Mouse (Mus musculus) lung, embryonic 15.5 days (tissue): Measurements from ENCODE around the gene Stk38l. TPM values are rescaled to one million over a fixed set of nuclear protein-coding genes. Genes with fewer than 3 reads are reported as not detected.

ENCODE experiments used
- ATAC-seq: fragments of 200-750 bp; cut with Nextera tagmentation; 2 replicates; pipeline ENCODE4 v1.8.0; 2017; ENCODE audit warnings: moderate number of reproducible peaks, borderline replicate concordance; ENCODE audit not compliant: low FRiP score, low TSS enrichment; ENCODE audit errors: extremely low read depth
- H3K27ac ChIP-seq: fragments of 300-500 bp; sonication (generic); 2 replicates; pipeline ENCODE4 v1.5.1; 2015; ENCODE audit warnings: moderate library complexity, mild to moderate bottlenecking, inconsistent platforms
- H3K27me3 ChIP-seq: fragments of 300-500 bp; sonication (generic); 2 replicates; pipeline ENCODE4 v1.6.1; 2015; ENCODE audit warnings: inconsistent platforms
- H3K36me3 ChIP-seq: fragments of 300-500 bp; sonication (generic); 2 replicates; pipeline ENCODE4 v1.6.1; 2015; ENCODE audit warnings: inconsistent platforms
- H3K4me1 ChIP-seq: fragments of 300-500 bp; sonication (generic); 2 replicates; pipeline ENCODE4 v1.6.1; 2015; ENCODE audit warnings: inconsistent platforms
- H3K4me2 ChIP-seq: fragments of 300-500 bp; sonication (generic); 2 replicates; pipeline ENCODE4 v1.6.1; 2015; ENCODE audit warnings: inconsistent platforms, mild to moderate bottlenecking, moderate library complexity
- H3K4me3 ChIP-seq: fragments of 300-500 bp; sonication (generic); 2 replicates; pipeline ENCODE4 v1.5.1; 2015; ENCODE audit warnings: mild to moderate bottlenecking, inconsistent platforms
- H3K9ac ChIP-seq: fragments of 300-500 bp; sonication (generic); 2 replicates; pipeline ENCODE4 v1.6.1; 2015; ENCODE audit warnings: inconsistent platforms
- H3K9me3 ChIP-seq: fragments of 300-500 bp; sonication (generic); 2 replicates; pipeline ENCODE4 v1.6.1; 2016; ENCODE audit warnings: inconsistent platforms
- WGBS: fragments of 180-500 bp; shearing (Covaris S2); methylation state at CpG from one replicate; pipeline ENCODE4 v1.1.7; 2015; 5-methylcytosine and 5-hydroxymethylcytosine counted together
- polyA plus RNA-seq: library from polyadenylated mRNA; unstranded; fragments of >200 nt; fragmentation: Nextera tagmentation; extraction: Ambion mirVana; gene quantifications from 2 replicates; pipeline ENCODE4 v1.2.1, GENCODE M21; 2015

Gene Stk38l
- polyA plus RNA-seq, 1 experiment from 2014 or later = 14.8 TPM

DNA sequence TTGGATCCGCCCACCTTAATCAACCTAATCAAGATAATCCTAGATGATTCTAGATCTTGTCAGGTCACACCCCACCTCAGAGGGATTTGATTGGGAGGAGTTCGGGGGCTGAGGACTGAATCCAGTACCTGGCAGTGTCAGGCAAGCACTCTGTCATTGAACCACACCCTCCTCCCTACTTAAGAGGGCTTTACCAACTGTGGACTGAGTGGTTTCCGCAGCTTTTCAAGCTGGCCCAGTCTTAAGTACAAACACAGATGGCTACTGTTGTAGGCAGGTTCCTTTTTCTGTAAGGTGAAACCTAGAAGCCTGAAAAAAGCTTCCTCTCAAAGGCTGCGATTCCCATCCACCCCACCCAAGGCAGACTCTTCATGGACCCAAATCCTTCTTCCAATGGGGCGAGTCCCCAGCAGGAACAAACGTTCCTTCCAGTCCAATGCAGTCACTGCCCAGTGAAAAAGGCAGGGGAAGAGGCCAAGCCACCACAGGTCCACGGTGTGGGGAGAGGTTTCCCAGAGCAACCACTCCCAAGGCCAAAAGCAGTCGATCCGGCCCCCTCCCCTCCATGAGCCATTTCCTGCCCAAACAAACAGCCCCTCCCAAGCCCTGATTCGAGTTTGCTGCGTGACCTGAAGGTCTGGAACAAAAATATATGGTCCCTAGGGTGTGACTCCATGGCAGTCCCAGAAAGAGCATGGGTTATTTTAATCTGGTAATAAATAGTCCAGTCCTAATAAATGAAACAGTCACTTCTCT is 22.5 kb upstream of the Stk38l start:
- Histone ChIP-seq H3K9me3 (no peaks in the 10 kb centered on the region), H3K4me1 (peaks cover 6% of the 10 kb centered on the region; the same call in 1 of the 2 replicates), H3K27ac (0 out of 2 replicates have a peak overlapping the region, but pooled peaks have one; percentile 27), H3K27me3 (no peaks in the 10 kb centered on the region), H3K36me3 (no peaks in the 10 kb centered on the region), H3K4me2 (no peak overlapping the region), H3K4me3 (no peak overlapping the region), H3K9ac (no peak overlapping the region)
- ATAC-seq = no peak
- 40% methylated on average over 11 of the region's 11 CpGs for WGBS

DNA sequence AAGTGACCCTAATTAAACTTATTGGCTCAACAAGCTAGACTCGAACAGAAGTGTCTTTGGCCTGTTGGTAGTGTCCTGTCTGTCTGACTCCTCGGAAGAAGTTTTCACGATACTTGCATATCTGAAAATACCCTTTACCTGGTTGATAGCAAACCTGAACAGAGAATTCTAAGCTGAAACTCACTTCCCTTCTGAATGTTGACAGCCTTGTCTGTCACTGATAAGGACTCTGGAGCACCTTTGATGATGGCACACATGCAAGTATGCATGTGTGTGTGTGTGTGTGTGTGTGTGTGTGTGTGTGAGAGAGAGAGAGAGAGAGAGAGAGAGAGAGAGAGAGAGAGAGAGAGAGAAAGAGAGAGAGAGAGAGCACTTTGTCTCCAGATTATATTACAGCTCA is 21.4 kb upstream of the Stk38l start:
- Histone ChIP-seq H3K4me1 (peaks cover 6% of the 10 kb centered on the region; the same call in 1 of the 2 replicates), H3K9ac (no peak overlapping the region), H3K4me3 (no peak overlapping the region), H3K4me2 (no peak overlapping the region), H3K27me3 (no peaks in the 10 kb centered on the region), H3K27ac (no peak overlapping the region), H3K36me3 (no peaks in the 10 kb centered on the region), H3K9me3 (no peaks in the 10 kb centered on the region)
- no peak for ATAC-seq
- 65% methylated on average over 3 of the region's 3 CpGs for WGBS

DNA sequence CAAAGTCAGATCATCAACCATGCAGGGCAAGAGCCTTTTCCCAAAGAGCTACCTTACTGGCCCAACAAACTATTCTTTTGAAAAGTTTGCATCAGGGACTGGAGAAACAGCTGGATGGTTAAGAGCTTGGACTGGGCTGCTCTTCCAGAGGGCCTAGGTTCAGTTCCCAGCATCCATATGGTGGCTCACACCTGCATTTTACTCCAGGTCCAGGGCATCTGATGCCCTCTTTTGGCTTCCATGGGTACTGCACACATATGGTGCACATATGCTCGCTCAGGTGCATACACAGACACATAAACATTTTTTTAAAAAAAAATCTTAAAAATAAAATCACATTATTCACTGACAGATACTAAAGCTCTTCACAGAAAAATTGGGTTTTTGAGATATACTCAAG is 19.2 kb upstream of the Stk38l start:
- Histone ChIP-seq H3K9ac (no peak overlapping the region), H3K4me2 (no peak overlapping the region), H3K9me3 (no peaks in the 10 kb centered on the region), H3K27me3 (no peaks in the 10 kb centered on the region), H3K36me3 (no peaks in the 10 kb centered on the region), H3K4me1 (peaks cover 6% of the 10 kb centered on the region; the same call in 1 of the 2 replicates), H3K27ac (no peak overlapping the region), H3K4me3 (no peak overlapping the region)
- no peak for ATAC-seq
- 81% methylated on average over 1 of the region's 1 CpGs for WGBS

DNA sequence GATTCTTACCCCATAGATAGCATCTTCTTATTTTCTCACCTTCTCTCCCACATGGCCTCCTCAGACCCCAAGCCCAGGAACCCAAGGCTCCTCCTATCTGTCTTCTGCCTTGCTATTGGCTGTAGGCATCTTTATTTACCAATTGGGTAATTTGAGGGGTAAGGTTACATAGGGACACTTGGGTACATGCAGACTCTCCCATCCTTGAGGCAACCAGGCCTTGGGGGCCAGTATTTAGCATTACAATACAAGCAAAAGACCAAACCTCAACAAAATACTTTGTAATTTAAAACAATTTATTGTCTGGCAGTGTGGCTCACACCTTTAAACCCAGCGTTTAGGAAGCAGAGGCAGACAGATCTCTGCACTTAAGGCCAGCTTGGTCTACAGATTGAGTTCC is 5.2 kb upstream of the Stk38l start:
- ATAC-seq = no peak
- WGBS = 62% methylated on average over 1 of the region's 1 CpGs
- H3K4me1 ChIP-seq = no peaks in the 10 kb centered on the region
- no peak overlapping the region for H3K4me2 ChIP-seq
- H3K27ac ChIP-seq = no peak overlapping the region
- no peak overlapping the region for H3K4me3 ChIP-seq
- H3K36me3 ChIP-seq = no peaks in the 10 kb centered on the region
- H3K9me3 ChIP-seq = no peaks in the 10 kb centered on the region
- H3K27me3 ChIP-seq = no peaks in the 10 kb centered on the region
- H3K9ac ChIP-seq = no peak overlapping the region

GRCm38 (mm10) chr6:146723805-146724204 is 990 bp upstream of the Stk38l start:
- Histone ChIP-seq H3K9ac (no peak overlapping the region), H3K9me3 (no peaks in the 10 kb centered on the region), H3K36me3 (no peaks in the 10 kb centered on the region), H3K4me1 (no peaks in the 10 kb centered on the region), H3K4me2 (no peak overlapping the region), H3K27ac (no peak overlapping the region), H3K27me3 (no peaks in the 10 kb centered on the region; the same call in 1 of the 2 replicates), H3K4me3 (no peak overlapping the region)
- no peak for ATAC-seq
- 94% methylated on average over 3 of the region's 3 CpGs for WGBS

DNA sequence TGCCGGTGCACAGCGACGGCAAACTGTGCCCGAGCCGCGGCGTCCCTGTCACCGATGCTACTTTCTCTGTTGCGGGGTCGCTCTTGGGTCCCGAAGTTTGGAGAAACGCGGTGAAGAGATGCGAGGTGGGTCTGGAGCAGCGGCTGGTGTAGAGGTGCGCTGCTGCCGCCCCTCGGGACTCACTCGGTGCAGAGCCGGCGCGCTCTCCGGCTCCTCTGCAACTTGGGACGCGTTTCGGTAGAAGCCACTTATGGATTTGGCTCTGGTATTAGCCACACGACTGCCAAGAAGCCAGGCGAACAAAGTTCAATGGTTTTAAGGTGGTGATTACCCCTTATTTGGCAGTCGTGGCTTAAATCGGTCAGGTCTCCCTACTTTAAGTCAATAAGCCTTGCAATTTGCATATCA is 593 bp downstream of the Stk38l start:
- Histone ChIP-seq H3K27me3 (no peaks in the 10 kb centered on the region; the same call in 1 of the 2 replicates), H3K9me3 (no peaks in the 10 kb centered on the region), H3K27ac (peak overlapping the region; percentile 71), H3K4me2 (peak overlapping the region; percentile 65), H3K36me3 (no peaks in the 10 kb centered on the region), H3K4me1 (no peaks in the 10 kb centered on the region), H3K9ac (peak overlapping the region; percentile 68), H3K4me3 (peak overlapping the region; percentile 83)
- WGBS = 2% methylated on average over 30 of the region's 30 CpGs
- peak; percentile 55; the same call in 1 of the 2 replicates for ATAC-seq

GRCm38 (mm10) chr6:146731031-146731430 is 6.2 kb downstream of the Stk38l start:
- Histone ChIP-seq H3K4me1 (peaks cover 15% of the 10 kb centered on the region; the same call in 1 of the 2 replicates), H3K4me3 (no peak overlapping the region), H3K27me3 (no peaks in the 10 kb centered on the region; the same call in 1 of the 2 replicates), H3K9ac (no peak overlapping the region), H3K36me3 (no peaks in the 10 kb centered on the region), H3K9me3 (no peaks in the 10 kb centered on the region), H3K4me2 (no peak overlapping the region), H3K27ac (no peak overlapping the region)
- no peak for ATAC-seq
- WGBS = 81% methylated on average over 1 of the region's 1 CpGs

GRCm38 (mm10) chr6:146731692-146732091 is 6.9 kb downstream of the Stk38l start:
- Histone ChIP-seq H3K27me3 (no peaks in the 10 kb centered on the region; the same call in 1 of the 2 replicates), H3K9ac (no peak overlapping the region), H3K9me3 (no peaks in the 10 kb centered on the region), H3K4me1 (peaks cover 15% of the 10 kb centered on the region; the same call in 1 of the 2 replicates), H3K4me2 (no peak overlapping the region), H3K36me3 (no peaks in the 10 kb centered on the region), H3K4me3 (no peak overlapping the region), H3K27ac (no peak overlapping the region)
- WGBS = 36% methylated on average over 2 of the region's 2 CpGs
- ATAC-seq = no peak

- ATAC-seq = no peak
- no peak overlapping the region for H3K27ac ChIP-seq
- peaks cover 15% of the 10 kb centered on the region; the same call in 1 of the 2 replicates for H3K4me1 ChIP-seq
- no peaks in the 10 kb centered on the region; the same call in 1 of the 2 replicates for H3K27me3 ChIP-seq
- H3K9ac ChIP-seq = no peak overlapping the region
- 49% methylated on average over 3 of the region's 3 CpGs for WGBS
- H3K9me3 ChIP-seq = no peaks in the 10 kb centered on the region
- H3K4me3 ChIP-seq = no peak overlapping the region
- H3K4me2 ChIP-seq = no peak overlapping the region
- no peaks in the 10 kb centered on the region for H3K36me3 ChIP-seq
Measured at GRCm38 (mm10) chr6:146732232-146732631, 7.4 kb downstream of the Stk38l start.

- 29% methylated on average over 1 of the region's 1 CpGs for WGBS
- H3K9ac ChIP-seq = no peak overlapping the region
- no peak overlapping the region for H3K27ac ChIP-seq
- H3K4me3 ChIP-seq = no peak overlapping the region
- no peak overlapping the region for H3K4me2 ChIP-seq
- ATAC-seq = no peak
- H3K36me3 ChIP-seq = no peaks in the 10 kb centered on the region
- H3K27me3 ChIP-seq = no peaks in the 10 kb centered on the region
- H3K4me1 ChIP-seq = peaks cover 15% of the 10 kb centered on the region; the same call in 1 of the 2 replicates
- no peaks in the 10 kb centered on the region for H3K9me3 ChIP-seq
Measured at GRCm38 (mm10) chr6:146732676-146733075, 7.9 kb downstream of the Stk38l start.

DNA sequence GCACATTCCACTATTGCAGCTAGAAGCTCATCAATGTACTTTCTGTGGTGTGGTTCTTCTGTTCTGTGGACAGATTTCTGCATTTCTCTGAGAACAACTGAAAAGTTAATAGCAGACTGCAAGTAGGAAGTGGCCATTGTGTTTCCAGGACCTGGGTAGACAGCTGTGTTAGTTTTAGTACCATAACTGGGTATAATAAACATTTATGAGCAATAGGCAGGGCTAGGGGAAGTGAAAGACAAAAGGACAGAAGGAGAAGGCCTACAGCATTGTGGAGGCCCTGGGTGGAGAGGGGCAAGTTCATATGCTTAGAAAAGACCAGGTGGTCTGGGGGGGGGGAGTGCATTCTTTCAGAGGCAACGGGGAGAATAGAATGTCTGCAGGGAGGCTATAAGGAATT is 8.8 kb downstream of the Stk38l start:
- Histone ChIP-seq H3K4me2 (no peak overlapping the region), H3K9ac (no peak overlapping the region), H3K4me3 (no peak overlapping the region), H3K27ac (no peak overlapping the region), H3K9me3 (no peaks in the 10 kb centered on the region), H3K4me1 (peaks cover 15% of the 10 kb centered on the region; the same call in 1 of the 2 replicates), H3K27me3 (no peaks in the 10 kb centered on the region), H3K36me3 (no peaks in the 10 kb centered on the region)
- WGBS = 75% methylated on average over 1 of the region's 1 CpGs
- ATAC-seq = no peak

DNA sequence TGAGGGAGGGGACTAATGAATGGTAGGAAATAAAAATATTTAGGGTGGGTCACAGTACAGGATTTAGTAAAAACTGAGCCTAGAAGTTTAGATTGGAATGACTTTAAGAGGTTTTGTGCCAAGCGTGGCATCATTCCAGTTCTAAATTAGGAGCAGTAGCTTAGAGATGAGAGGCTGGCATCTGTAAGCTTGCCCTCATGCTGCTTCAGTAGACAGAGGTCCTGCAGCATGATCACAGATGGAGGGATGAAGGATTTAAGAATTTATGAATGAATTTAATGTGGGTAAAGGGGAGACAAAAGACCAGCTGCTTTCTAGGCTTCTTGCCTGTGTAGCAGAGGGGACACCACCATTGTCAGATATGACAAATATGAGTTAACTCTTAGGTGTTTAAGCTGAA is 14.1 kb downstream of the Stk38l start:
- Histone ChIP-seq H3K4me2 (no peak overlapping the region), H3K9ac (no peak overlapping the region)

More for the DNA sequence above, 14.1 kb downstream of the Stk38l start:
- 83% methylated on average over 1 of the region's 1 CpGs for WGBS
- Histone ChIP-seq H3K27me3 (no peaks in the 10 kb centered on the region), H3K4me3 (no peak overlapping the region), H3K4me1 (0 out of 2 replicates have a peak, but pooled peaks cover 3% of the 10 kb centered on the region), H3K36me3 (no peaks in the 10 kb centered on the region), H3K27ac (no peak overlapping the region), H3K9me3 (no peaks in the 10 kb centered on the region)
- ATAC-seq = no peak
